Mouse (Mus musculus) heart, adult 2 months (tissue): Measurements from ENCODE around the gene Camsap3. TPM values are rescaled to one million over a fixed set of nuclear protein-coding genes. Genes with fewer than 3 reads are reported as not detected.

Experiments
- DNase-seq, 2 experiments: peaks; one replicate each; pipeline ENCODE4 v3.0.0; 2021
- H3K27ac ChIP-seq: fragments of 200-600 bp; 2 replicates; pipeline ENCODE4 v1.8.1; 2022
- H3K27me3 ChIP-seq: fragments of 200-500 bp; 2 replicates; pipeline ENCODE4 v1.6.1; 2012; ENCODE audit warnings: mild to moderate bottlenecking, low read length, inconsistent platforms, mixed read lengths; ENCODE audit not compliant: control insufficient read depth, insufficient read depth
- H3K36me3 ChIP-seq: fragments of 200-500 bp; 2 replicates; pipeline ENCODE4 v1.6.1; 2012; ENCODE audit warnings: low read length, inconsistent platforms; ENCODE audit not compliant: control insufficient read depth, insufficient read depth
- H3K4me1 ChIP-seq: fragments of 200-500 bp; 2 replicates; pipeline ENCODE4 v1.6.1; 2011; ENCODE audit warnings: low read length; ENCODE audit not compliant: control insufficient read depth, insufficient read depth
- H3K4me3 ChIP-seq: fragments of 200-600 bp; 2 replicates; pipeline ENCODE4 v1.8.1; 2022
- H3K79me2 ChIP-seq: fragments of 200-500 bp; replicated peaks from 2 replicates; pipeline ENCODE4 v1.6.1; 2012; ENCODE audit warnings: mild to moderate bottlenecking, inconsistent platforms, low read length, moderate library complexity, mixed read lengths; ENCODE audit not compliant: control insufficient read depth, insufficient read depth
- H3K9ac ChIP-seq: fragments of 200-500 bp; 2 replicates; pipeline ENCODE4 v1.6.1; 2012; ENCODE audit warnings: low read depth, mild to moderate bottlenecking, control low read depth, inconsistent platforms, low read length, mixed read lengths
- CTCF ChIP-seq: fragments of 200-600 bp; IDR thresholded peaks from 2 replicates; pipeline ENCODE4 v1.8.1; 2022; ENCODE audit warnings: antibody characterized with exemption, mild to moderate bottlenecking, moderate library complexity
- EP300 ChIP-seq: fragments of 200-500 bp; IDR thresholded peaks from 2 replicates; pipeline ENCODE4 v1.6.1; 2011; ENCODE audit warnings: low read depth, low read length, control low read depth; ENCODE audit not compliant: insufficient read depth
- POLR2A ChIP-seq: fragments of 200-500 bp; IDR thresholded peaks from 2 replicates; pipeline ENCODE4 v1.6.1; 2011; ENCODE audit warnings: mild to moderate bottlenecking, low read depth, low read length, control low read depth; ENCODE audit not compliant: insufficient read depth
- WGBS: fragments of 180-500 bp; shearing (Covaris S2); methylation state at CpG from one replicate; pipeline ENCODE4 v1.1.7; 2018; 5-methylcytosine and 5-hydroxymethylcytosine counted together
- intact Hi-C: fragments of 180-260 bp; cut with DNase I; formaldehyde crosslinking; loops from one replicate; pipeline ENCODE4 v1.15.1; 2025
- polyA plus RNA-seq: library from polyadenylated mRNA; depleted of rRNA; stranded (reverse); fragments of >200 nt; gene quantifications from 2 replicates; pipeline ENCODE4 v1.2.3, GENCODE M21; 2012
- total RNA-seq, 2 experiments: library from RNA; stranded (reverse); gene quantifications; 2 replicates each; pipeline ENCODE4 v1.2.3; 2021

Gene Camsap3
- total and polyA plus RNA-seq, 3 experiments, result 0.68 to 1.9 (median 1.2) TPM

DNA sequence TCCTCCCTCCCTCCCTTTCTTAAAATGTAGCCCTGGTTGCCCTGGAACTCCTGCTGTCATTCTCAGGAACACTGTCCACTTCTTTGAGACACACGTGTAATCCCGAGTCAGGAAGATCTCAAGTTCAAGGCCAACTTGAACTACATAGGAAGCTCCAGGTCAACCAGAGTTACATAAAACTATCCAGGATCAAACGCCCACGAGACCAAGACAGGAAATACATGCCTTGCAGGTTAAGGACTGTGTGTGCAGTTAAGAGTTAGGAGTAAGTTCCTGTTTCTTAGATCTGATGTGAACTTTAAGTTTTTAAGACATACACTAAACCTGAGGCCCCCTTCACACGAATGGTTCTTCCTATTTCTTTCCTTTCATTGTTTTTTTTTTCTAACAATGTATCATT is 39.9 kb downstream of the Camsap3 start:
- intact Hi-C loops, result no loop called here
- Histone ChIP-seq H3K79me2 (no peaks in the 10 kb centered on the region), H3K27me3 (peaks cover 1% of the 10 kb centered on the region; the same call in 1 of the 2 replicates), H3K4me3 (no peak overlapping the region), H3K36me3 (no peaks in the 10 kb centered on the region), H3K4me1 (peaks cover under 1% of the 10 kb centered on the region), H3K27ac (no peak overlapping the region), H3K9ac (no peak overlapping the region)
- no peak for DNase-seq
- 31% methylated on average over 5 of the region's 5 CpGs for WGBS
- TF ChIP-seq POLR2A (no peak), EP300 (no peak), CTCF (no peak)

DNA sequence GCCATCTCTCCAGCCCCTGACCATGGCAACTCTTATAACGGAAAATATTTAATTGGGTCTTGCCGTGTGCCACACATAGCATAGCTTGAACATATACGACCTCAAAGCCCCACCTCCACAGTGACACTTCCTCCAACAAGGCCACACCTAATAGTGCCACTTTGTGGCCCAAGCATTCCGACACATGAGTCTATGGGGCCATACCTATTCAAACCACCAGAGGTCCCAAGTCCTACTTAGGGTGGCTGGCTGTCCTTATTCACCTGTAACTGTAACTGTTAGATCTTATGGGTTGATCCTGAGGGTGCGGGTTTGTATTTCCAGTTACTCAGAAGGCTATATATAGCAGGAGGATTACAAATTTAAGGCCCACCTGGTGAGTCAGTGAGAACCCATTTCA is 40.9 kb downstream of the Camsap3 start:
- H3K27ac ChIP-seq, result no peak overlapping the region
- intact Hi-C loops, result no loop called here
- peaks cover 1% of the 10 kb centered on the region; the same call in 1 of the 2 replicates for H3K27me3 ChIP-seq
- H3K4me1 ChIP-seq, result no peaks in the 10 kb centered on the region
- TF ChIP-seq POLR2A (no peak), CTCF (peak; percentile 58), EP300 (no peak)
- no peak overlapping the region for H3K9ac ChIP-seq
- H3K36me3 ChIP-seq, result no peaks in the 10 kb centered on the region
- no peak overlapping the region for H3K4me3 ChIP-seq
- no peaks in the 10 kb centered on the region for H3K79me2 ChIP-seq
- WGBS, result 21% methylated on average over 5 of the region's 5 CpGs
- DNase-seq, result no peak

DNA sequence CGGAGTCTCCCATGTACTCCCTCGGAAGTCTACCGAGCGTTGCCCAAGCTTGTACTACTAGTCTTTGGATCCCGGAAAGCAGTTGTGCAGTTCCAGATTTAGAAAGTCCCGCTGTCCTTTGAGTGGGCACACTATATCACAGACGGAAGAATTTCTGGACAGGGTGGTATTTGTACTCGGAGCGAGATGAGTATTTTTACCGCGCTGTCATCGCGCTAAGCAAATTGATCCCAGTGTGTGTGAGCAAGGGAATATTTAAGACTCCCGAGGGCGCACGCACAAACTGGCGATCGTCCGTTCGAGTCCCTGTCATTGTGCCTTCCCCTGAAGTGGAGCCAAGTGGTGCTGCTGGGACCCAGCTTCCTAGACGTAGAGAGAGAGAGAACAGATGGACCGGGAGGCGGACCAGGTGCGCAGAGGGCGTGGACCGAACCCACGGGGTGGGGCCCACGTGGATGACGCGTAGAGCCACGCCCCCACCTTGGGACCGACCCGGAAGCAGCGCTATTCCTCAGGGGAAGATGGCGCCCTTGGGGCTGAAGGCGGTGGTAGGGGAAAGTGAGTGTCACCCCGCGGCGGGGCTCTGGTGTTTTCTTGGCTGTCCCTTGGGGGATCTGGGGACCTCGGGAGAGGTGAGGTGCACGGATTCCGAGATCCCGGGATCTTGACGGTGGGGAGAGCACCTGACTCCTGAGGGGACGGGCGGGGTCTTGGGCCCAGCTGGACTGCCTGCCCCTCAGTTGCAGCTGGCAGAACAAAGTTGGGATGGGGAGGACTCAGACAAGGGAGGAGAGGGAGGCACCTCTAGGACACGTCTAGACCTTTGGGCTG is 43.8 kb downstream of the Camsap3 start, which contains the start of gene Stxbp2:
Gene Stxbp2 (plus strand): TSS at position 309 of the 831 bp plus-strand sequence.
- Histone ChIP-seq H3K9ac (no peak within 1 kb of the TSS), H3K27me3 (peaks cover 1% of the 10 kb centered on the region; the same call in 1 of the 2 replicates), H3K27ac (no peak within 1 kb of the TSS), H3K36me3 (no peaks in the 10 kb centered on the region), H3K4me1 (no peaks in the 10 kb centered on the region), H3K79me2 (no peaks in the 10 kb centered on the region), H3K4me3 (peak within 1 kb of the TSS; percentile 44)
- intact Hi-C loops, result no loop called here
- TF ChIP-seq CTCF, result no peak
- no peak for TF ChIP-seq EP300
- no peak for TF ChIP-seq POLR2A
- 6% methylated on average over 47 of the region's 47 CpGs for WGBS
- peak; percentile 58 to 69 for DNase-seq

DNA sequence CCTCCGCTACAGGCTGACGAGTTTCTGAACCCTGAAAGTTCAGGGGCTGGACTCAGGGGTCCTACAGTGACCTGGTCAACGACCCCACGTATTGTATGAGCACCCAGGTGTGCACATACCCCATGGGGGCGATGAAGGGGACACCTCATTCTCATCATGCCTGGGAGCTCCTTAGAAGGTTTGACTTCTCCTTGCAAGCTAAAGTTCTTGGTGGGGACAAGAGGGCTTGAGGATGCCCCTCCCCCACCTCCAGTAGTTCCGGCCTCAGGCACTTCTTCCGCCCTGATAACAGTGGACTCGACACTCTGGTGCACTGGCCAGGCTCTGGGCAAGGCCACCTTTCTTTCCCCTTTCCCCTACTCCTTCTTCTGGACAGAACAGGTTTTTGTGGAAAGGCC is 44.4 kb downstream of the Camsap3 start:
- WGBS, result 16% methylated on average over 8 of the region's 8 CpGs

DNA sequence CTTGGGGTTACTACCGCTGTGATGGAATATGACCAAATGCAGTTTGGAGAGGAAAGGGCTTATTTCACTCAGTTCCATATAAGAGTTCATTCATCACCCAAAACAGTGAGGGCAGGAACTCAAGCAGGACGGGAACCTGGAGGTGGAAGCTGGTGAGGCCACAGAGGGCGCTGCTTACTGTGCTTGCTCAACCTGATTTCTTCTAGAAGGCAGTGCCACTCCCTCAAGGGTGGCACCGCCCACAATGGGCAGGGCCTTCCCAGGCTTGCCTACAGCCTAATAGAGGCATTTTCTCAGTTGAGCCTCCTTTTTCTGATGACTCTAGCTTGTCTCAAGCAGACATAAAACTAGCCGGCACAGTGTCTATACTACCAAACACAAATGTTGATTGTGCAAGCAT is 58.7 kb downstream of the Camsap3 start:
- Histone ChIP-seq H3K4me3 (no peak overlapping the region), H3K79me2 (no peaks in the 10 kb centered on the region), H3K36me3 (no peaks in the 10 kb centered on the region), H3K9ac (no peak overlapping the region), H3K27me3 (no peaks in the 10 kb centered on the region; the same call in 1 of the 2 replicates), H3K4me1 (no peaks in the 10 kb centered on the region), H3K27ac (no peak overlapping the region)
- 16% methylated on average over 5 of the region's 5 CpGs for WGBS
- intact Hi-C loops, result no loop called here
- DNase-seq, result peak; percentile 28 to 56
- no peak; the same call in 1 of the 2 replicates for TF ChIP-seq CTCF
- TF ChIP-seq EP300, result no peak
- TF ChIP-seq POLR2A, result no peak

More for the DNA sequence above, 44.4 kb downstream of the Camsap3 start:
- no peak overlapping the region for H3K9ac ChIP-seq
- H3K4me3 ChIP-seq, result peak overlapping the region; percentile 44
- H3K27ac ChIP-seq, result no peak overlapping the region
- intact Hi-C loops, result no loop called here
- DNase-seq, result no peak
- H3K4me1 ChIP-seq, result no peaks in the 10 kb centered on the region
- H3K36me3 ChIP-seq, result no peaks in the 10 kb centered on the region
- no peaks in the 10 kb centered on the region for H3K79me2 ChIP-seq
- TF ChIP-seq EP300, result no peak
- TF ChIP-seq CTCF, result no peak
- no peak for TF ChIP-seq POLR2A
- peaks cover 1% of the 10 kb centered on the region; the same call in 1 of the 2 replicates for H3K27me3 ChIP-seq

DNA sequence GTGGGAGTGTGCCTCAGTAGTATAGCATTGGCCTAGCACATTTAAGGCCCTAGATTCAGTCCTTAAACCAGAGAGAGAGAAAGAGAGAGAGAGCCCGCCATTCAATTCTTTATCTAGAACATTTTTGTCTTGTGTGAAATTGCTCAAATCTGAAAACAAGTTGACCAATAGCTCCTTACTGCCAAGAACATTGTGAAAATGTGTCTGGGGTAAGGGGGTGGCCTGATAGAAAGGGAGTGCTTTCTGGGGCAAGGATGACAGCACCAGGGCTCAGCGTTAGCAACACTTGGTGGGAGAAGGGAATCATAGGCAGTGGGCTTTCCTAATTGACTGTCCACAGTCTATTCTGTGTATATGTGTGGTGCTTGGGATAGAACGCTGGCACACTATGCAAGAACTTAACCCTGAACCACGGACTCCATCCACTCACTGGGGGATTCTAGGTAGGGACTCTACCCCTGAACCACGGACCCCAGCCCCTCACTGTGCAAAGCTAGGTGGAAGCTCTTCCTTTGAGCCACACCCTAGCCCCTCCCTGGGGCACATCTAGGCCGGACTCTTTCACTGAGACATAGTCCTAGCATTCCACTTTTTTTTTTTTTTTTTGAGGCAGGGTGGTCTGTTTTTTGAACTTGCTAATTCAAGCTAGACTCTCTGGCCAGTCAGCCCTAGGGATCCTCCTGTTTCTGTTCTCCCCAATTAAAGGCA is 59.9 kb downstream of the Camsap3 start:
- DNase-seq, result no peak
- intact Hi-C loops, result no loop called here

More for the DNA sequence above, 59.9 kb downstream of the Camsap3 start:
- TF ChIP-seq CTCF (no peak), POLR2A (no peak), EP300 (no peak)
- H3K27ac ChIP-seq, result no peak overlapping the region
- no peaks in the 10 kb centered on the region; the same call in 1 of the 2 replicates for H3K27me3 ChIP-seq
- no peak overlapping the region for H3K9ac ChIP-seq
- no peaks in the 10 kb centered on the region for H3K4me1 ChIP-seq
- H3K4me3 ChIP-seq, result no peak overlapping the region
- H3K36me3 ChIP-seq, result no peaks in the 10 kb centered on the region
- H3K79me2 ChIP-seq, result no peaks in the 10 kb centered on the region
- 79% methylated on average over 6 of the region's 6 CpGs for WGBS
